Mouse (Mus musculus): Measurements from ENCODE around the gene Olfr675. TPM values are rescaled to one million over a fixed set of nuclear protein-coding genes. Genes with fewer than 3 reads are reported as not detected.

Olfr675 gene
- polyA plus RNA-seq (2015; fragmentation: Illumina TruSeq; extraction: RNeasy Lipid Tissue Mini Kit (QIAGEN cat#74804); ENCODE audit: insufficient read depth, low read depth, low replicate concordance) = not detected

GRCm38 (mm10) chr7:105028360-105028759 is at the start of gene Olfr675:
Olfr675 (minus strand) TSS chr7:105028460.

GRCm38 (mm10) chr7:105064175-105064574 is 35.9 kb upstream of the Olfr675 start, which contains the start of gene Olfr678:
Olfr678 (plus strand) TSS chr7:105064475.

GRCm38 (mm10) chr7:105032398-105032797 is 4.1 kb upstream of the Olfr675 start, which contains the start of gene Olfr676:
Olfr676 (plus strand) TSS chr7:105032698.

GRCm38 (mm10) chr7:105001929-105002328 is 26.3 kb downstream of the Olfr675 start, which contains the start of gene Olfr672:
Olfr672 (minus strand) TSS chr7:105002029.

GRCm38 (mm10) chr7:104979026-104979425 is 49.2 kb downstream of the Olfr675 start, which contains the start of gene Olfr671:
Olfr671 (minus strand) TSS chr7:104979126.

Other genes with a start within 250 kb of the Olfr675 start
- not detected for gene Usp17lb, start 185.9 kb downstream of the Olfr675 start, polyA plus RNA-seq (2015; fragmentation: Illumina TruSeq; extraction: RNeasy Lipid Tissue Mini Kit (QIAGEN cat#74804); ENCODE audit: insufficient read depth, low read depth, low replicate concordance)
- not detected for gene Usp17la, start 171.5 kb downstream of the Olfr675 start, polyA plus RNA-seq (2015; fragmentation: Illumina TruSeq; extraction: RNeasy Lipid Tissue Mini Kit (QIAGEN cat#74804); ENCODE audit: insufficient read depth, low read depth, low replicate concordance)
- not detected for gene Olfr665, start 150.4 kb downstream of the Olfr675 start, polyA plus RNA-seq (2015; fragmentation: Illumina TruSeq; extraction: RNeasy Lipid Tissue Mini Kit (QIAGEN cat#74804); ENCODE audit: insufficient read depth, low read depth, low replicate concordance)
- gene Olfr666, start 132.5 kb downstream of the Olfr675 start, polyA plus RNA-seq (2015; fragmentation: Illumina TruSeq; extraction: RNeasy Lipid Tissue Mini Kit (QIAGEN cat#74804); ENCODE audit: insufficient read depth, low read depth, low replicate concordance) = not detected
- not detected for gene Olfr667, start 107.0 kb downstream of the Olfr675 start, polyA plus RNA-seq (2015; fragmentation: Illumina TruSeq; extraction: RNeasy Lipid Tissue Mini Kit (QIAGEN cat#74804); ENCODE audit: insufficient read depth, low read depth, low replicate concordance)
- not detected for gene Olfr668, start 100.4 kb downstream of the Olfr675 start, polyA plus RNA-seq (2015; fragmentation: Illumina TruSeq; extraction: RNeasy Lipid Tissue Mini Kit (QIAGEN cat#74804); ENCODE audit: insufficient read depth, low read depth, low replicate concordance)
- not detected for gene Olfr669, start 94.2 kb downstream of the Olfr675 start, polyA plus RNA-seq (2015; fragmentation: Illumina TruSeq; extraction: RNeasy Lipid Tissue Mini Kit (QIAGEN cat#74804); ENCODE audit: insufficient read depth, low read depth, low replicate concordance)
- gene Olfr670, start 65.8 kb downstream of the Olfr675 start, polyA plus RNA-seq (2015; fragmentation: Illumina TruSeq; extraction: RNeasy Lipid Tissue Mini Kit (QIAGEN cat#74804); ENCODE audit: insufficient read depth, low read depth, low replicate concordance) = not detected
- gene Olfr671, start 49.3 kb downstream of the Olfr675 start, polyA plus RNA-seq (2015; fragmentation: Illumina TruSeq; extraction: RNeasy Lipid Tissue Mini Kit (QIAGEN cat#74804); ENCODE audit: insufficient read depth, low read depth, low replicate concordance) = not detected
- not detected for gene Olfr672, start 26.4 kb downstream of the Olfr675 start, polyA plus RNA-seq (2015; fragmentation: Illumina TruSeq; extraction: RNeasy Lipid Tissue Mini Kit (QIAGEN cat#74804); ENCODE audit: insufficient read depth, low read depth, low replicate concordance)
- gene Olfr676, start 4.2 kb upstream of the Olfr675 start, polyA plus RNA-seq (2015; fragmentation: Illumina TruSeq; extraction: RNeasy Lipid Tissue Mini Kit (QIAGEN cat#74804); ENCODE audit: insufficient read depth, low read depth, low replicate concordance) = not detected
- not detected for gene Olfr677, start 22.9 kb upstream of the Olfr675 start, polyA plus RNA-seq (2015; fragmentation: Illumina TruSeq; extraction: RNeasy Lipid Tissue Mini Kit (QIAGEN cat#74804); ENCODE audit: insufficient read depth, low read depth, low replicate concordance)
- not detected for gene Olfr678, start 36.0 kb upstream of the Olfr675 start, polyA plus RNA-seq (2015; fragmentation: Illumina TruSeq; extraction: RNeasy Lipid Tissue Mini Kit (QIAGEN cat#74804); ENCODE audit: insufficient read depth, low read depth, low replicate concordance)
- not detected for gene Olfr679, start 52.7 kb upstream of the Olfr675 start, polyA plus RNA-seq (2015; fragmentation: Illumina TruSeq; extraction: RNeasy Lipid Tissue Mini Kit (QIAGEN cat#74804); ENCODE audit: insufficient read depth, low read depth, low replicate concordance)
- not detected for gene Olfr680-ps1, start 64.4 kb upstream of the Olfr675 start, polyA plus RNA-seq (2015; fragmentation: Illumina TruSeq; extraction: RNeasy Lipid Tissue Mini Kit (QIAGEN cat#74804); ENCODE audit: insufficient read depth, low read depth, low replicate concordance)
- not detected for gene Olfr681, start 88.4 kb upstream of the Olfr675 start, polyA plus RNA-seq (2015; fragmentation: Illumina TruSeq; extraction: RNeasy Lipid Tissue Mini Kit (QIAGEN cat#74804); ENCODE audit: insufficient read depth, low read depth, low replicate concordance)
- gene Olfr683, start 118.6 kb upstream of the Olfr675 start, polyA plus RNA-seq (2015; fragmentation: Illumina TruSeq; extraction: RNeasy Lipid Tissue Mini Kit (QIAGEN cat#74804); ENCODE audit: insufficient read depth, low read depth, low replicate concordance) = not detected
- not detected for gene Olfr684, start 135.2 kb upstream of the Olfr675 start, polyA plus RNA-seq (2015; fragmentation: Illumina TruSeq; extraction: RNeasy Lipid Tissue Mini Kit (QIAGEN cat#74804); ENCODE audit: insufficient read depth, low read depth, low replicate concordance)
- gene Olfr685, start 157.6 kb upstream of the Olfr675 start, polyA plus RNA-seq (2015; fragmentation: Illumina TruSeq; extraction: RNeasy Lipid Tissue Mini Kit (QIAGEN cat#74804); ENCODE audit: insufficient read depth, low read depth, low replicate concordance) = not detected
- gene Olfr686, start 179.0 kb upstream of the Olfr675 start, polyA plus RNA-seq (2015; fragmentation: Illumina TruSeq; extraction: RNeasy Lipid Tissue Mini Kit (QIAGEN cat#74804); ENCODE audit: insufficient read depth, low read depth, low replicate concordance) = not detected